Mouse (Mus musculus): Measurements from ENCODE around the gene Ccdc148. TPM values are rescaled to one million over a fixed set of nuclear protein-coding genes. Genes with fewer than 3 reads are reported as not detected.

Ccdc148 gene
- polyA plus RNA-seq, 1 experiment from 2014 or later = 1.0 TPM

DNA sequence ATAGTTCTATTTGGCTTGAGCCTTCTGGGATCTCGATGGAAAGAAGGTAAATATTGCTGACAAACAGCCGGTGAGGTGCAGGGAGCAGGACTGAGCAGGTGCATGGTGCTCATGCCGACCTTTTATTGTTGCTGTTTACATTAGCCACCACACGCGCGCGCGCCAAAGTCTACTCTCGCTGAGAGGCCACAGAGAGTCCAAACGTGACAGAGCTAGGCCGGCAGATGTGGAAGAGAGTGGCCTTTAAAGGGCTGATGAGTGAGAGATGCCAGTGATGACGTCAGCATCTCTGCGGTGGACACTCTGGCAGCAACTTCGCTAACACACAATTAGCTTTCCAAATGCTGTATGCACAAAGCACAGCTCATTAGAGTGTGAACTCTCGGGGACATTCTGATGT lies 366.0 kb downstream of the Ccdc148 start:
- 69% methylated on average over 15 of the region's 15 CpGs for WGBS
- Histone ChIP-seq H3K4me2 (ENCODE audit: low read depth, low read length) (no peak overlapping the region), H3K4me3 (ENCODE audit: low read length) (no peak overlapping the region), H3K27me3 (ENCODE audit: control insufficient read depth, insufficient read depth, low read length) (no peaks in the 10 kb centered on the region), H3K36me3 (ENCODE audit: control insufficient read depth, insufficient read depth) (no peaks in the 10 kb centered on the region), H3K9ac (ENCODE audit: low read length) (no peak overlapping the region), H3K9me3 (replicated peaks; ENCODE audit: control insufficient read depth, low read length) (no peaks in the 10 kb centered on the region), H3K4me1 (ENCODE audit: control insufficient read depth, insufficient read depth, low read length) (no peaks in the 10 kb centered on the region), H3K27ac (ENCODE audit: low read length) (no peak overlapping the region)
- ATAC-seq (replicated peaks; ENCODE audit: extremely low read depth, insufficient read depth, low FRiP score) = no peak

DNA sequence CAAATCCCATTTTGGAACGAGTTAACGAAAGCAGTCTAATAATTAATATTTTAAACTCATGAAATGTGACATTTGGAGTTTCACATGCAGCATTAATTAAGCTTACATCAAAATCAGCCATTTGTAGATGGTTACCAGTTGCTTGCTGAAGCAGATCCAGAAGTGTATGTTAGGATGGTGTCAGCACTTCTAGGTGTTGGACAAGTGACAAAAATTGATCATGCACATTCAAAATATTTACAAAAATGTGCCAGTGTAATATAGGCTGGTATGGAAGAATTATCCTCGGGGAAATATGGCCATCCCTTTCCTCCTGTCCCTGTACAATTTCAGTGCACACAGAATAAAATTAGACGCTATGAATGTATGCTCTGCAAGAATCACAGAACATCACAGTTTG lies 370.1 kb downstream of the Ccdc148 start:
- 87% methylated on average over 4 of the region's 4 CpGs for WGBS

DNA sequence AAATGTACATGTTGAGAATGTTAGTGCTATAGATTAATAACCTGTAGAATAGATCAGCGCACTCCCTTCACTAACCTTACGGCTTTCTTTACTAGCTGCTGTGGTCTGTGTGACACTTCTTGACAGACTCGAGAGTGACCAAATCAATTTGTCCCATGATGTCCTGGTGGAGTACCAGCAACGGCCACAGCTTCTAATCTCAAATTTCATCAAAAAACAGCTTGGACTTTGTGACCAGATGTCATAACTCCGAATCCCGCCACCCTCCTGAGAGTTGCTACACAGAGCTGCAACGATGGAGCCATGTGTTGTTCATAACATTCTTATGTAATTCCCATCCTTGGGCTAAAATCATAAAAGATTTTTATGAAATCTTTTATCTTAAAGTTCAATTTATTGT lies 370.5 kb downstream of the Ccdc148 start:
- no peaks in the 10 kb centered on the region for H3K36me3 ChIP-seq (ENCODE audit: control insufficient read depth, insufficient read depth)
- no peak overlapping the region for H3K9ac ChIP-seq (ENCODE audit: low read length)
- no peak overlapping the region for H3K4me3 ChIP-seq (ENCODE audit: low read length)
- H3K27me3 ChIP-seq (ENCODE audit: control insufficient read depth, insufficient read depth, low read length) = no peaks in the 10 kb centered on the region
- H3K27ac ChIP-seq (ENCODE audit: low read length) = no peak overlapping the region
- no peaks in the 10 kb centered on the region for H3K4me1 ChIP-seq (ENCODE audit: control insufficient read depth, insufficient read depth, low read length)
- WGBS = 79% methylated on average over 7 of the region's 7 CpGs
- no peak overlapping the region for H3K4me2 ChIP-seq (ENCODE audit: low read depth, low read length)
- no peak for ATAC-seq (replicated peaks; ENCODE audit: extremely low read depth, insufficient read depth, low FRiP score)
- H3K9me3 ChIP-seq (replicated peaks; ENCODE audit: control insufficient read depth, low read length) = no peaks in the 10 kb centered on the region

More for the DNA sequence above, 370.1 kb downstream of the Ccdc148 start:
- Histone ChIP-seq H3K27ac (ENCODE audit: low read length) (no peak overlapping the region), H3K27me3 (ENCODE audit: control insufficient read depth, insufficient read depth, low read length) (no peaks in the 10 kb centered on the region), H3K4me3 (ENCODE audit: low read length) (no peak overlapping the region), H3K4me1 (ENCODE audit: control insufficient read depth, insufficient read depth, low read length) (no peaks in the 10 kb centered on the region), H3K4me2 (ENCODE audit: low read depth, low read length) (no peak overlapping the region), H3K9me3 (replicated peaks; ENCODE audit: control insufficient read depth, low read length) (no peaks in the 10 kb centered on the region), H3K36me3 (ENCODE audit: control insufficient read depth, insufficient read depth) (no peaks in the 10 kb centered on the region), H3K9ac (ENCODE audit: low read length) (no peak overlapping the region)
- ATAC-seq (replicated peaks; ENCODE audit: extremely low read depth, insufficient read depth, low FRiP score) = no peak

DNA sequence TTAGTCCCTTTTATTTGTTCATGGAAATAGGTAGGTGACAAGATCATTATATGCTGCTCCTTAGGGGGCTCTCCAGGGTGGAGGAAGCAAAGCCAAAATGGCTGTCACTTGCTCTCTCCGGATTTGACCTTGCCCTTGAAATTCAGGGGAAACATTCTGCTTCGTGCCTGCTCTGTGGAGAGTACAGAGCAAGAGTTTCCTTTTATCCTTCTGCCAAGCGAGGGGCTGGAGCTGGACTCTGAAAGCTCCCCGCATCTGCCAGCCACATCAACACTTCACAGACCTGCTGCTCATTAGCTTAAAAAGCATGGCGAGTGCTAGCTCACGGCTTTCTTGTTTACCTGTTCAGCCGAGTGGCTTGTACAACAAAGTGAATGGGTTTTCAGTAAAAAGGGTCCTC lies 373.1 kb downstream of the Ccdc148 start:
- Histone ChIP-seq H3K9me3 (replicated peaks; ENCODE audit: control insufficient read depth, low read length) (no peaks in the 10 kb centered on the region), H3K4me2 (ENCODE audit: low read depth, low read length) (no peak overlapping the region), H3K27me3 (ENCODE audit: control insufficient read depth, insufficient read depth, low read length) (no peaks in the 10 kb centered on the region), H3K27ac (ENCODE audit: low read length) (no peak overlapping the region), H3K9ac (ENCODE audit: low read length) (no peak overlapping the region), H3K4me1 (ENCODE audit: control insufficient read depth, insufficient read depth, low read length) (no peaks in the 10 kb centered on the region), H3K4me3 (ENCODE audit: low read length) (no peak overlapping the region), H3K36me3 (ENCODE audit: control insufficient read depth, insufficient read depth) (no peaks in the 10 kb centered on the region)
- ATAC-seq (replicated peaks; ENCODE audit: extremely low read depth, insufficient read depth, low FRiP score) = no peak
- 45% methylated on average over 7 of the region's 7 CpGs for WGBS

DNA sequence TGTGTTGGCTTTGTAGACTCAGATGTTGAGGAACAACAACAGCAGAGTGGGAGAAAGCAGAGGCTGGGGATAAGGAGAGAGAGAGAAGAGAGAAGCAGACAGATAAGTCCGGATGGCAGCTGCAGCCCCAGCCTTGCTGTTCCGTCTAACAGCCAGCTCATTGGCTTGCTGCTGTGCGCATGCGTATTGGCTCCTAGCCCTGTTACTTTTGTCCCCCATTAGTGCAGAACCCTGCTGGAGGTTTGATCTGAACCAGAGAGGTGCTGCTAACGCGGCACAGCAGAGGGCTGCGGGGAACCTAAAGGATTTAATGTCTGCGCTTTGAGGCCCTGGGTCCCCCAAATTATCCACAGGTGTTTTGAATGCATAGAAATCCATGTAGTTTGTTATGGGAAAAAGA lies 373.8 kb downstream of the Ccdc148 start:
- no peak for ATAC-seq (replicated peaks; ENCODE audit: extremely low read depth, insufficient read depth, low FRiP score)
- Histone ChIP-seq H3K4me3 (ENCODE audit: low read length) (no peak overlapping the region), H3K4me1 (ENCODE audit: control insufficient read depth, insufficient read depth, low read length) (no peaks in the 10 kb centered on the region), H3K9ac (ENCODE audit: low read length) (no peak overlapping the region), H3K27me3 (ENCODE audit: control insufficient read depth, insufficient read depth, low read length) (no peaks in the 10 kb centered on the region), H3K36me3 (ENCODE audit: control insufficient read depth, insufficient read depth) (no peaks in the 10 kb centered on the region), H3K4me2 (ENCODE audit: low read depth, low read length) (no peak overlapping the region), H3K9me3 (replicated peaks; ENCODE audit: control insufficient read depth, low read length) (no peaks in the 10 kb centered on the region), H3K27ac (ENCODE audit: low read length) (no peak overlapping the region)
- 60% methylated on average over 8 of the region's 8 CpGs for WGBS

DNA sequence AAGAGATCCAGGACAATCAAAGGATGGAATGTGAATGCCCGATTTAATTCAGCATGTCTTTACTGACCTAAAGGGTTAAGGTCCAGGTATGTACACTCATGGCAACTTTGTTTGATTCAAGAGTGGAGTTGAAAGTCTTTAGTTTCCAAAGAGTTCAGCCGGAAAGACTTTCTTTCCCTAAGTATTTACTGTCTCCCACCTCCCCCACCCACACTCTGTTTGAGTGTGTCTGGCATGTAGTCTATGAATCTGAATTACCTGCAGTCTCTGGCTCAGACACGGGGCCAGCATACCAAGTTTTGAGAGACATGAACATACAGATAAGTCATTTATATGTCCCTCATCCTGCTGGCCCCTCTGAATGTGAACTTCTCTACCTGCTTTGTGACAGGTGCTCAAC lies 374.3 kb downstream of the Ccdc148 start:
- Histone ChIP-seq H3K9me3 (replicated peaks; ENCODE audit: control insufficient read depth, low read length) (no peaks in the 10 kb centered on the region), H3K9ac (ENCODE audit: low read length) (no peak overlapping the region), H3K4me3 (ENCODE audit: low read length) (no peak overlapping the region), H3K27me3 (ENCODE audit: control insufficient read depth, insufficient read depth, low read length) (no peaks in the 10 kb centered on the region), H3K4me2 (ENCODE audit: low read depth, low read length) (no peak overlapping the region), H3K27ac (ENCODE audit: low read length) (no peak overlapping the region), H3K4me1 (ENCODE audit: control insufficient read depth, insufficient read depth, low read length) (no peaks in the 10 kb centered on the region), H3K36me3 (ENCODE audit: control insufficient read depth, insufficient read depth) (no peaks in the 10 kb centered on the region)
- ATAC-seq (replicated peaks; ENCODE audit: extremely low read depth, insufficient read depth, low FRiP score) = no peak
- WGBS = 67% methylated on average over 3 of the region's 3 CpGs

DNA sequence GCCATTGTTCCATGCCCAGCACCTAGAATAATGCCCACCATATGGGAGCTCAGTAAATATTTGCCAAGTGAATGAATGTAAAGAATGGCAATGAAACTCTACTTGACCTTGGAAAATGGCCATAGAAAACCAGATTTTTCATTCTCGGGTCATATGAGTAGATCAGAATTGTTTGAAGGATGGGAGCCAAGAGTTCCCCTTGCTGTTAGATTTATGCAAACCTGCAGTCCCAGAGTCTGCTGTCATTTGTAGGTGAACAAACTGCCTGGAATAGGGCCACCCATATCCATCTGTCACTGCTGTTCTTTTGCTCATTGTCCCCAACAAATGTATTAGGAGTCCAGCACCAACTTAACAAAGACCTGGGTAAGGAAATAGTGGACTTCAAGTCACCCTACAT lies 377.0 kb downstream of the Ccdc148 start:
- 61% methylated on average over 1 of the region's 1 CpGs for WGBS
- Histone ChIP-seq H3K9ac (ENCODE audit: low read length) (no peak overlapping the region), H3K27ac (ENCODE audit: low read length) (no peak overlapping the region)

DNA sequence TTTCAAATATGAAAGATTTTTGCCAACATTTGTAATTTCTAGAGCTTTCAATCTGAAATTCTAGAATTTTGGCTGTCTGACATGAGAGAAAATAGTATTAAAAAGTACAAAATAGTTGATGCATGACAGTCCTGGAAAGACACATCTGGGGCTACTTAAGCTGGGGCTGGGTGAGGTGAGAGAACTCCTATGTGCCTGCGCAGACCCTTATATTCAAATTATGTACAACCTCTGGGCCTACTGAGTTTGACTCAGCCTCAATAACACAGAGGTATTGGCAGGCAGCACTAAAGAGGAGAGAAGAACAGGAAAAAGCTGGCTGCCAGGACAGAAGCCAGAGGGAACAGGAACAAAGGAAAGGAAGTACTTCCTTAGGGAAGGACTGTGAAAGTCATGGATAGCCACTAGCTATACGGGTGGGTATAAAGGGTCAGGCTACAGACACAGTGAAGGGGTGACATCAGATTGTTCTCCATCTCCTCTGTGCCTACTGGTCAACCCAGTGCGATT lies 381.4 kb downstream of the Ccdc148 start:
- 74% methylated on average over 3 of the region's 3 CpGs for WGBS
- Histone ChIP-seq H3K36me3 (ENCODE audit: control insufficient read depth, insufficient read depth) (no peaks in the 10 kb centered on the region), H3K9me3 (replicated peaks; ENCODE audit: control insufficient read depth, low read length) (no peaks in the 10 kb centered on the region), H3K27ac (ENCODE audit: low read length) (no peak overlapping the region), H3K9ac (ENCODE audit: low read length) (no peak overlapping the region), H3K4me2 (ENCODE audit: low read depth, low read length) (no peak overlapping the region), H3K4me3 (ENCODE audit: low read length) (no peak overlapping the region), H3K27me3 (ENCODE audit: control insufficient read depth, insufficient read depth, low read length) (no peaks in the 10 kb centered on the region), H3K4me1 (ENCODE audit: control insufficient read depth, insufficient read depth, low read length) (no peaks in the 10 kb centered on the region)
- no peak for ATAC-seq (replicated peaks; ENCODE audit: extremely low read depth, insufficient read depth, low FRiP score)

More for the DNA sequence above, 377.0 kb downstream of the Ccdc148 start:
- no peaks in the 10 kb centered on the region for H3K9me3 ChIP-seq (replicated peaks; ENCODE audit: control insufficient read depth, low read length)
- no peaks in the 10 kb centered on the region for H3K4me1 ChIP-seq (ENCODE audit: control insufficient read depth, insufficient read depth, low read length)
- H3K27me3 ChIP-seq (ENCODE audit: control insufficient read depth, insufficient read depth, low read length) = no peaks in the 10 kb centered on the region
- no peaks in the 10 kb centered on the region for H3K36me3 ChIP-seq (ENCODE audit: control insufficient read depth, insufficient read depth)
- H3K4me2 ChIP-seq (ENCODE audit: low read depth, low read length) = no peak overlapping the region
- ATAC-seq (replicated peaks; ENCODE audit: extremely low read depth, insufficient read depth, low FRiP score) = no peak
- no peak overlapping the region for H3K4me3 ChIP-seq (ENCODE audit: low read length)

DNA sequence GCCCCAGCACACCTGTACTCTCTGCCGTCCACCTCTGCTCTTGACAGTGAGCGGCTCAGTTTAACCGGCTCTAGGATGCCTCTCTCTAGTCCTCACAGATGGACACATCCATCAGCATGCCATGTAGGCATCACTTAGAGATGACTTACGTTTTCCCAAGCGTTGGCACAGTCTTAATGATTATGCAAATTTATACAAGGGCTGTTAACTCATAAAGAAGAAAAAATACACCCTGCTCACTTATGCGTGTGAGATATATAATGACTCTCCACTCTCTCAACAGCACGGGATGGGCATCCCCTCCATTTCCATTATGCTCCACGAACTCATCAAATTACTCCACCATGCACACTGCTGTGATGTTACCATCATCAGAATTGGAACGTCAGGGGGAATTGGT lies 386.6 kb downstream of the Ccdc148 start:
- no peaks in the 10 kb centered on the region for H3K4me1 ChIP-seq (ENCODE audit: control insufficient read depth, insufficient read depth, low read length)
- H3K9me3 ChIP-seq (replicated peaks; ENCODE audit: control insufficient read depth, low read length) = no peaks in the 10 kb centered on the region
- ATAC-seq (replicated peaks; ENCODE audit: extremely low read depth, insufficient read depth, low FRiP score) = no peak
- H3K9ac ChIP-seq (ENCODE audit: low read length) = no peak overlapping the region
- H3K36me3 ChIP-seq (ENCODE audit: control insufficient read depth, insufficient read depth) = no peaks in the 10 kb centered on the region
- H3K27ac ChIP-seq (ENCODE audit: low read length) = no peak overlapping the region
- WGBS = 84% methylated on average over 9 of the region's 9 CpGs
- H3K4me2 ChIP-seq (ENCODE audit: low read depth, low read length) = no peak overlapping the region
- no peaks in the 10 kb centered on the region for H3K27me3 ChIP-seq (ENCODE audit: control insufficient read depth, insufficient read depth, low read length)
- H3K4me3 ChIP-seq (ENCODE audit: low read length) = no peak overlapping the region
